Mouse (Mus musculus): ENCODE measurements at regions not wholly inside any gene's neighbourhood (a gene's known extent, or its start where the extent isn't known, plus 50 kb on each side); places are given as distances from the start of the nearest gene placed in this dataset.

DNA sequence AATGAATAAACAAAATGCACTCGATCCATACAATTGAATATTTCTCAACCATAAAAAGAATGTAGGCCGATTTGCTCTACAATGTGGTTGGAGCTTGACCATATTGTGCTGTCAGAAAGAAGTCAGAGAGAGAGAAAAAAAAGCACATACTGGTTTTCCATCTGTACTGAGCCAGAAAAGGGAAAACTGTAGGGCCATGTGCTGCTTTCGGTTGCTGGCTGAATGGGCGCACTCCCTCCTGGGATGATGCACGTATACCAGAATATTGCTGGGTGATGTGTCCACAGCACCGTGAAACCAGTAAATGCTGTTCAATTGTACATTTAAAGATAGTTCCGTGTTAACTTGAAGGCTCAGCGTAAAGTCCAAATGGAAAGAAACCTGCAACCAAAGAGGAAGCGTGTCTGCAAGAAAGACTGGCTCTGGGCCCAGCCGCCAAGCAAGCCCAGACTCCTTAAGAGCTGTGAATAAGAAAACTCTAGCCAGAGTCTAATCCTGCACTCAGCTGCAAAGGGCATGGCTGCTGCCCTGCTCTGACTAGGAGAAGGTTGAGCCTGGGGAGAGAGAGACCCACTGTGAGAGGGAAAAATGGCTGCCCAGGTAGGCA, 355.2 kb upstream of the Kcnab2 start:
- Histone ChIP-seq H3K27ac (ENCODE audit: control insufficient read depth, insufficient read depth, low read depth, low read length, poor library complexity) (no peak overlapping the region), H3K4me3 (replicated peaks; ENCODE audit: control insufficient read depth, low read depth, low read length) (no peak overlapping the region), H3K4me1 (ENCODE audit: control insufficient read depth, insufficient read depth, low read length) (no peaks in the 10 kb centered on the region)
- WGBS = 79% methylated on average over 10 of the region's 10 CpGs
- no peak for TF ChIP-seq POLR2A (IDR thresholded peaks at IDR 0.05; ENCODE audit: borderline replicate concordance, control insufficient read depth, low read depth, low read length)
- TF ChIP-seq CTCF (IDR thresholded peaks at IDR 0.05; ENCODE audit: control insufficient read depth, insufficient read depth, low read length) = no peak

DNA sequence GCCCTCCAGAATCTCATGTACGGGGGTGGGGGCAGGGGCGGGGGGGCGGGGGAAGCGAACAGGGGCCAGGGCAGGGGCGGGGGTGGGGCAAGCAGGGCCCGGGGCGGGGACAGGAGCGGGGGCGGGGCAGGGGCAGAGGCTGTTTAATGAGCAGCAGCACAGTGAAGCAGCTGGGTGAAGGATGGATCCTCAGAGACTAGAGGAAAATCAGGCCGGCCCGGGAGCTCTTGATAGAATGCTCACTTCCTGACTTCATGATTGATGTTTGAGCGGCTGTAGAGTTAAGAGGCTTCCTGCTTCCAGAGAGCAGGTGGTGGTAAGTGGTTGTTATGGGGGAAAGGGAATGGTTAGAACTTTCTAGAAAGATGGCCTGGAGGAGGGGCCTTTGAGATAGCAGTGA, 347.5 kb upstream of the Kcnab2 start:
- TF ChIP-seq CTCF (IDR thresholded peaks at IDR 0.05; ENCODE audit: control insufficient read depth, insufficient read depth, low read length) (no peak), POLR2A (IDR thresholded peaks at IDR 0.05; ENCODE audit: borderline replicate concordance, control insufficient read depth, low read depth, low read length) (no peak)
- no peaks in the 10 kb centered on the region for H3K4me1 ChIP-seq (ENCODE audit: control insufficient read depth, insufficient read depth, low read length)
- H3K27ac ChIP-seq (ENCODE audit: control insufficient read depth, insufficient read depth, low read depth, low read length, poor library complexity) = no peak overlapping the region
- WGBS = 15% methylated on average over 12 of the region's 12 CpGs
- H3K4me3 ChIP-seq (replicated peaks; ENCODE audit: control insufficient read depth, low read depth, low read length) = no peak overlapping the region

DNA sequence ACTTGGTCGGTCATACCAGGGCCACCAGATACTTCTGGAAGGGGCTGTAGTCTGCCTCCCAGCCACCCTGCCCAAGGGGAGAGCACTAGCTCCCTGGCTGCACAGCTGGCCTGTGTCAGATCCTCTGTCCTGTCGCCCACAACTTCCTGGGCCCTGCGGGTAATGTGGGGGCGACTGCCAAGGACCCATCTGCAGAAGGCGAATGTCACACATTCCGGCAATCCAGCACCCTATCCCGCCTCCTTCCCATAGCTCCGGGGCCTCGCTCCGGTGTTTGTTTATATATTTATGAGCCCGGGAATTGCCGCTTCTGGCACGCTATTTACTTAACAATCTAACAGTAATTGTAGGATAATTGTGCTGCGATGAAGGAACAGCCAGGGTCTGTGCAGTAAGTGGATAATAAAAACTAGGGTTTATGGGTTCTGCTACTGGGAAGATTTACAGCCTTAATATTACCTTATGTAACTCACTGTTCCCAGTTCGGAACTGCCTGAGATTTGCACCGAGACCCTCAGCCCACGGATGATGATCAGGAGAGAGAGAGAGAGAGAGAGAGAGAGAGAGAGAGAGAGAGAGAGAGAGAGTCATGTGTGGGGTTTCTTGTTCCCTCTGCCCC, 338.6 kb upstream of the Kcnab2 start:
- WGBS = 37% methylated on average over 17 of the region's 17 CpGs
- Histone ChIP-seq H3K27ac (ENCODE audit: control insufficient read depth, insufficient read depth, low read depth, low read length, poor library complexity) (no peak overlapping the region), H3K4me1 (ENCODE audit: control insufficient read depth, insufficient read depth, low read length) (no peaks in the 10 kb centered on the region), H3K4me3 (replicated peaks; ENCODE audit: control insufficient read depth, low read depth, low read length) (no peak overlapping the region)
- TF ChIP-seq CTCF (IDR thresholded peaks at IDR 0.05; ENCODE audit: control insufficient read depth, insufficient read depth, low read length) = no peak
- TF ChIP-seq POLR2A (IDR thresholded peaks at IDR 0.05; ENCODE audit: borderline replicate concordance, control insufficient read depth, low read depth, low read length) = no peak

DNA sequence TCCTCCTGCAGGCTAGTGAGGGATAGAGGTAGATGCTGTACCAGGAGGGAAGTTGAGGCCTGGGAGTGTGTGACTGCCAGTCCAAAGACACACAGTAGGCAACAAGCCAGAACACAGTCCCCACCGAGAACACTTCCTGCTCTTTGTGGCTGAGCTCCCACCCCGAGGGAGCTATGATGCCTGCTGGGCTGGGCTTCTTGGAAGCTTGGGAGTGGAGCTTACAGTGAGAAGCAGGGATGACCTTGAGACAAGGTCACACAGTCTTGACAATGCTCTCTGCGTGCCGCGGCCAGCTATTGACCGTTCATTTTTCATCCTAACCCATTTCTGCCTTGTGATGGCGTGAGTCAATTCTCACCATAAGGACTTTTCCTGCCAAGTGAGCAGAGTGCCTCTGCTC, 328.9 kb upstream of the Kcnab2 start:
- WGBS = 83% methylated on average over 7 of the region's 7 CpGs
- Histone ChIP-seq H3K4me3 (replicated peaks; ENCODE audit: control insufficient read depth, low read depth, low read length) (no peak overlapping the region), H3K27ac (ENCODE audit: control insufficient read depth, insufficient read depth, low read depth, low read length, poor library complexity) (no peak overlapping the region), H3K4me1 (ENCODE audit: control insufficient read depth, insufficient read depth, low read length) (no peaks in the 10 kb centered on the region)
- TF ChIP-seq CTCF (IDR thresholded peaks at IDR 0.05; ENCODE audit: control insufficient read depth, insufficient read depth, low read length) = no peak
- no peak for TF ChIP-seq POLR2A (IDR thresholded peaks at IDR 0.05; ENCODE audit: borderline replicate concordance, control insufficient read depth, low read depth, low read length)

DNA sequence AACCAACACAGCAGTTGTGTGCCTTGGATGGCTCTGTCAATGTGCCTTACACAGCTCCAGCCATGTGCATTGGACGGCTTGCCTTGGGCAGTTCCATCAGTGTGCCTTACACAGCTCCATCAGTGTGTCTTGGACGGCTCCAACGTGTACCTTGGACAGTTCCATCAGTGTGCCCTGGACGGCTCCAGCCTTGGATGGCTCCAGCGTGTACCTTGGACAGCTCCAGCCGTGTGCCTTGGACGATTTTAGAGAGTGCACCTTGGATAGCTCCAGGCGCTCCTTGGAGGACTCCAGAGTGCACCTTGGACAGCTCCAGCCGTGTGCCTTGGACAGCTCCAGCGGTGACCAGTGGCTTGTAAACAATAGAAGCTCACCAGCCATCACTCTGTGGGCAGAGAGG, 321.7 kb upstream of the Kcnab2 start:
- Histone ChIP-seq H3K4me1 (ENCODE audit: control insufficient read depth, insufficient read depth, low read length) (no peaks in the 10 kb centered on the region), H3K27ac (ENCODE audit: control insufficient read depth, insufficient read depth, low read depth, low read length, poor library complexity) (no peak overlapping the region), H3K4me3 (replicated peaks; ENCODE audit: control insufficient read depth, low read depth, low read length) (no peak overlapping the region)
- TF ChIP-seq CTCF (IDR thresholded peaks at IDR 0.05; ENCODE audit: control insufficient read depth, insufficient read depth, low read length) (no peak), POLR2A (IDR thresholded peaks at IDR 0.05; ENCODE audit: borderline replicate concordance, control insufficient read depth, low read depth, low read length) (no peak)
- WGBS = 23% methylated on average over 10 of the region's 10 CpGs

DNA sequence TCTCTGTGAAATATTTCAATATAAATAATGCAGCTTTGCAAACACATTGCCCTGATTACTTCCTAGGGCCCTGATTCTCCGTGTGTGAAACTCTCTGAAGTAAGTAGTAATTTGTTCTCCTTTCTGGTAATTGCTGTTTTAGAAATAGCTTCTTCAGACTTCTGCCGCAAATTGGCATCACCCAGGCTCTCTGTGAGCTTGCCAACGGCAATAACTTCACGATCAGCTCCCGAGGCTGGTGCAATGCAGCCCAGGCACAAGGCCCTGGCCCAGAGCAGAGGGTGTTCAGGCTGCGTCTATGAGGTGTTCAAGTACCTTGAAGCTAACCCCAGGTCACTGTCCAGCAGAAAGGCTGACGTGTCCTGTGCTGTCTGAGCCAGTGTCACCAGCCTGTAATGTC, 310.8 kb upstream of the Kcnab2 start:
- Histone ChIP-seq H3K27ac (ENCODE audit: control insufficient read depth, insufficient read depth, low read depth, low read length, poor library complexity) (no peak overlapping the region), H3K4me1 (ENCODE audit: control insufficient read depth, insufficient read depth, low read length) (no peaks in the 10 kb centered on the region), H3K4me3 (replicated peaks; ENCODE audit: control insufficient read depth, low read depth, low read length) (no peak overlapping the region)
- no peak for TF ChIP-seq CTCF (IDR thresholded peaks at IDR 0.05; ENCODE audit: control insufficient read depth, insufficient read depth, low read length)
- no peak for TF ChIP-seq POLR2A (IDR thresholded peaks at IDR 0.05; ENCODE audit: borderline replicate concordance, control insufficient read depth, low read depth, low read length)
- 74% methylated on average over 7 of the region's 7 CpGs for WGBS

DNA sequence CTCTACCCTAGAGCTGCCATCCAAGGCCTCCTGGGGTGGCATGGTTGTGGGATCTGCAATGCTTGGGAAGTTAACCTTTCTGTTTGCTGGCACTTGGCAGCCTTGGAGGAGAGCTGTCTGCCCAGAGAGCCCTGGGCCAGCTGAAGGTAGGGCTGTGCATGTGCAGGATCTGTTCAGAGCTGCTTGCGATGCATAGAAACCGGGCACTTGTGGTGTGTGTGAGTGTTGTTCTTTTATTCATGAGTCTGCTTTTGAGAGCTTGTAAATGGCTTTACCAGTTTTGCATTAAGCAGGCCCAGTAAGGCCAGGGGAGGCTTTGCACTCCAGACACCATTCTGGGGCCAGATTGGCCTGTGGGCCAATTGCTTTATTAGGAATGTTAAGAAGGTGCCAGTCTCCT, 307.3 kb upstream of the Kcnab2 start:
- H3K4me1 ChIP-seq (ENCODE audit: control insufficient read depth, insufficient read depth, low read length) = no peaks in the 10 kb centered on the region
- WGBS = 80% methylated on average over 2 of the region's 2 CpGs
- TF ChIP-seq POLR2A (IDR thresholded peaks at IDR 0.05; ENCODE audit: borderline replicate concordance, control insufficient read depth, low read depth, low read length) (no peak), CTCF (IDR thresholded peaks at IDR 0.05; ENCODE audit: control insufficient read depth, insufficient read depth, low read length) (no peak)
- H3K27ac ChIP-seq (ENCODE audit: control insufficient read depth, insufficient read depth, low read depth, low read length, poor library complexity) = no peak overlapping the region
- no peak overlapping the region for H3K4me3 ChIP-seq (replicated peaks; ENCODE audit: control insufficient read depth, low read depth, low read length)

DNA sequence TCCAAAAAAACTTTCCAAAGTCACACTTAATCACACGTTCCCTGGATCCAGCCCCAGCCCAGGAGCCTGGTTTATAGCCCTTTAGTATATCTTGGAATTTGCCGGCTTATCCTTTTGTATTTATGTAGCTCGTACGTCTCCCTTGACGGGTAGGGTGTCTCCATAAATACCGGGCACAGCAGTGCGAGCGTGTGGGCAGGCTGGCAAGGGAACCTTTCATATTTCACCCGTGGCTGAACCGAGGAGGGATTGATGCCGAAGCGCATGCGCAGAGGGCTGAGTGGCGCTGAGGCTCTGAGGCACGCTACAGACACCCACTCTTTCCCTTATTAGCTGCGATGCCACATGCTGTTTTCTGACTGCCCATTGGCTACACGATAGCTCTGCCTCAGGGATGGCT, 301.9 kb upstream of the Kcnab2 start:
- TF ChIP-seq POLR2A (IDR thresholded peaks at IDR 0.05; ENCODE audit: borderline replicate concordance, control insufficient read depth, low read depth, low read length) = no peak
- TF ChIP-seq CTCF (IDR thresholded peaks at IDR 0.05; ENCODE audit: control insufficient read depth, insufficient read depth, low read length) = no peak
- H3K4me1 ChIP-seq (ENCODE audit: control insufficient read depth, insufficient read depth, low read length) = no peaks in the 10 kb centered on the region
- H3K4me3 ChIP-seq (replicated peaks; ENCODE audit: control insufficient read depth, low read depth, low read length) = no peak overlapping the region
- 85% methylated on average over 17 of the region's 17 CpGs for WGBS
- no peak overlapping the region for H3K27ac ChIP-seq (ENCODE audit: control insufficient read depth, insufficient read depth, low read depth, low read length, poor library complexity)

DNA sequence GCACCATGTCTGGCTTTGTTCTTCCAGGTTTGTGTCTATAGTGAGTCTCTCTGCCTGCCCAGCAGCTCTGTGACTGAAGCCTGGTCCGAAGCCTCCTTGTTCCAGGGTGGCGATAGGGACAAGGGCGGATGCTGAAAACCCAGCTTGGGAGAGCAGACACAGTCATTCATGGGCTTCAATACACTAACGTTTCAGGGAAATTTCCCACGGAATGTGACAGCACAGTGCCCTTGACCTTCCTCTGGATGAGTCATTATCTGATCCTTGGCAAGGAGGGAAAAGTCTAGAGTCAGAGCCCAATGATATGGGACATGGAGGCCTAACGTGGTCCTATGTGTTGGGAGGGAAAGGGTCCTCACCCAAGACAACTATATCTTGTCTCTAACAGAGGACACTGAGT, 298.1 kb upstream of the Kcnab2 start:
- no peak for TF ChIP-seq CTCF (IDR thresholded peaks at IDR 0.05; ENCODE audit: control insufficient read depth, insufficient read depth, low read length)
- no peak for TF ChIP-seq POLR2A (IDR thresholded peaks at IDR 0.05; ENCODE audit: borderline replicate concordance, control insufficient read depth, low read depth, low read length)
- Histone ChIP-seq H3K4me1 (ENCODE audit: control insufficient read depth, insufficient read depth, low read length) (no peaks in the 10 kb centered on the region), H3K4me3 (replicated peaks; ENCODE audit: control insufficient read depth, low read depth, low read length) (no peak overlapping the region), H3K27ac (ENCODE audit: control insufficient read depth, insufficient read depth, low read depth, low read length, poor library complexity) (no peak overlapping the region)
- 66% methylated on average over 6 of the region's 6 CpGs for WGBS
